In genomic region chr3:146704099-146704498, GRCm38 (mm10) we compare ENCODE assay signal across 26 mouse cellular contexts. TPM values are rescaled to one million over a fixed set of nuclear protein-coding genes. Genes with fewer than 3 reads are reported as not detected.
"Had no signal": no experiment of that assay in that cellular context is flagged by ENCODE, and none has a peak within 500 bp of the region (broad histone marks: within the 10 kb centered on the region; RNA-seq: fewer than 3 reads in every experiment).

No protein-coding gene starts in this region.

- H3K4me1 ChIP-seq: midbrain, embryonic 10.5 days; midbrain, embryonic 12.5 days; neural tube, embryonic 13.5 days; neural tube, embryonic 15.5 days had no signal

- H3K27me3 ChIP-seq: midbrain, embryonic 12.5 days; neural tube, embryonic 13.5 days; neural tube, embryonic 15.5 days had no signal

- H3K9me3 ChIP-seq: midbrain, embryonic 10.5 days; midbrain, embryonic 12.5 days; neural tube, embryonic 13.5 days; neural tube, embryonic 15.5 days had no signal

- H3K36me3 ChIP-seq: midbrain, embryonic 10.5 days; midbrain, embryonic 12.5 days; neural tube, embryonic 13.5 days; neural tube, embryonic 15.5 days had no signal

- H3K4me2 ChIP-seq: lung, embryonic 14.5 days; midbrain, embryonic 12.5 days; neural tube, embryonic 13.5 days; neural tube, embryonic 15.5 days had no signal

- ATAC-seq: midbrain, embryonic 16.5 days had no signal

- H3K9ac ChIP-seq: lung, embryonic 14.5 days; midbrain, embryonic 12.5 days; neural tube, embryonic 13.5 days; neural tube, embryonic 15.5 days had no signal

- H3K4me3 ChIP-seq: midbrain, embryonic 10.5 days; midbrain, embryonic 12.5 days; myocyte; neural tube, embryonic 13.5 days; neural tube, embryonic 15.5 days had no signal

- DNase-seq: lung, adult 18-20 months; lung, embryonic 14.5 days; lung, postnatal 10 days; lung, postnatal 4 days; midbrain, embryonic 14.5 days; retina, postnatal 1 day; right cerebral cortex, adult 18-20 months; right cerebral cortex, postnatal 25 days; right cerebral cortex, postnatal 4 days; spleen, adult 18-20 months; thymus, adult 2 months; thymus, postnatal 25 days; thymus, postnatal 4 days had no signal

- H3K27ac ChIP-seq: midbrain, embryonic 10.5 days; midbrain, embryonic 12.5 days; neural tube, embryonic 13.5 days; neural tube, embryonic 15.5 days had no signal

RNA-seq across cellular contexts. Expression of gene Samd13, which starts 18.7 kb away (rescaled TPM):
- polyA plus RNA-seq: midbrain, embryonic 14.5 days; myocyte; small intestine, adult 2 months; testis, adult 2 months; thymus, adult 2 months had no signal

RNA-seq across cellular contexts. Expression of gene 4930503B20Rik, which starts 53.0 kb away (rescaled TPM):
- total RNA-seq: megakaryocyte-erythroid progenitor cell, adult 5-6 weeks had no signal
- polyA plus RNA-seq: lung, embryonic 14.5 days; lung, embryonic 16.5 days; midbrain, embryonic 10.5 days; midbrain, embryonic 12.5 days; midbrain, embryonic 14.5 days; myocyte; neural tube, embryonic 11.5 days; neural tube, embryonic 13.5 days; neural tube, embryonic 15.5 days; small intestine, adult 2 months; stomach, embryonic 14.5 days; stomach, embryonic 16.5 days had no signal
